Mouse (Mus musculus): ENCODE measurements at regions not wholly inside any gene's neighbourhood (a gene's known extent, or its start where the extent isn't known, plus 50 kb on each side); places are given as distances from the start of the nearest gene placed in this dataset.

DNA sequence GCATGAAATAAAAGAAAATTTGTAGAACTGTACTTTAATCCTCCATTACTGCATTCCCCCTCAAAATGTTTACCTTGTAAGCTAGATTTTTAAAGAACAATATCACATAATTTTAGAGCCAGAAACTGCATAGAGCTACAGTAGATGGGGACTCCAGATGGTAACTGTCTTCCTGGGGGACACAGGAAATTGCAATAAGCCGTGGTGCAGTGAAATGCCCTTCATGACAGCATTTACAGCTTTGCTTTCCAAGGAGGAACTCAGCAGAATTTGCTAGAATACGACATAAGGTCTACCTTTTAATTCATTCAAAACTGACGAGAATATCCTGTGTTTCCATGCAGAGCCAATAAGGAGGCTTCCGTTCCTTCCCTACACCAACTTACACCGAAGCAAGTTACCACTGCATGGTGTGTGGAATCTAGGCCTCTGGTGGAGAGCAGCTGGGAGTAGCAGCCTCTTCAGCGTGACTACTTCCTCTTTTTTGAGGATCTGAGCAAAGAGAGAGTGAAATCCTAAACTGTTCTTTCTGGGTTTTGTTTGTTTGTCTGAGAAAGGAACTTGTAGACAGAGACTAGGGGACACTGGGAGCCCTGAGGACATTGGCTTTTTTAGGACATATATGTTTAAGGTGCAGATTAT lies 164.6 kb downstream of the Gm9376 start:
- no peak for TF ChIP-seq CTCF (IDR thresholded peaks at IDR 0.05; ENCODE audit: insufficient read depth, low read depth, low read length)
- TF ChIP-seq POLR2A (IDR thresholded peaks at IDR 0.05; ENCODE audit: insufficient read depth, low read depth, low read length) = no peak
- WGBS = 93% methylated on average over 6 of the region's 6 CpGs
- Histone ChIP-seq H3K4me3 (ENCODE audit: insufficient read depth, low read depth, low read length) (no peak overlapping the region), H3K4me1 (ENCODE audit: control insufficient read depth, insufficient read depth, low read length) (no peaks in the 10 kb centered on the region), H3K27ac (ENCODE audit: insufficient read depth, low read depth, low read length) (no peak overlapping the region)

Measured in olfactory bulb, adult 2 months (tissue).